Mouse (Mus musculus): ENCODE data around the gene Trappc2l. TPM values are rescaled to one million over a fixed set of nuclear protein-coding genes. Genes with fewer than 3 reads are reported as not detected.
A peak's percentile ranks its signal among the peaks of the same experiment; 100 is the strongest.

The Trappc2l gene
- 72.0 and 92.6 TPM in 2 replicates for polyA plus RNA-seq (2015; fragmentation: Nextera tagmentation; extraction: Ambion mirVana)

DNA sequence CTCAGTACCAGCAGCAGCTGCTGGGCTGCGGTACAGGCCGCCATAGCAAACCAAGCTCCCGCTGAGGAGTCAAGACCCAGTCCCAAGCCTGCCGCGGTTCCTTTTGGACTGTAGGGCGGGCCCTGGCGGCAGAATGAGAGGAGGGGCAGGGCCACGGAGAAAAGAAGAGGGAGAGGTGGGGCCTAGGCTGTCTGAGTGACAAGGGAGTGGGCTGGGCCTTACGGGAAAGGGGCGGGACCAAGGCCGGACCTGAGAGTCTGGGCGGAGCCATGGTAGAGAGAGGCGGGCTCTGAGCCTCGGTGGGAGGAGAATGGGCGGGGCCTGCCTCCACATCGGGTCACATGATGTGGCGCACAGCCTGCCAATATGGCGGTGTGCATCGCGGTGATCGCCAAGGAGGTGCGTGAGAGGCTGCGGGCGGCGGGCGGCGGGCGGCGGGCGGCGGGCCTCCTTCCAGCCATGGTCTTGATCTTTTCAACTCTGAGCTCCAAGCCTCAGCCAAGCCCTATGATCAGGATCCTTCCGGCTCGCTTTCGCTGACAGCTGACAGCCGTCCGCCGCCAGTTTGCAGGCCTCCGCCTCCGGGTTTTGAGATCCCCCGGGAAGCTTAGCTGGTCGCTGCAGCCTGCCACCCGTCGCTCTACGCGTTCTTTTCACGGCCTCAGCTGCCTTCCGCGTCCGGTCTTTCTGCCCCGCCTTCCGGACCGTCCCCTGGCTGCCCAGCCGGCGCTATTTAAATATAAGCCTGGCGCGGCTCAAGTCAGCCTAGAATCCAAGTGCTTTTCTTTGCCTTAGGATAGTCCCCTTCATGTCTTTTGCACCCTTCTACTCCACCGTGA, at the start of gene Trappc2l, which contains the start of gene Galns:
TSS of gene Trappc2l (plus strand) at position 346 of the 839 bp plus-strand sequence.
TSS of gene Galns (minus strand) at position 169 of the 839 bp plus-strand sequence.
- Histone ChIP-seq H3K27ac (ENCODE audit: low read length) (peak within 1 kb of the TSS; percentile 83), H3K9me3 (ENCODE audit: control insufficient read depth, low read length) (no peaks in the 10 kb centered on the region), H3K4me1 (replicated peaks; ENCODE audit: control insufficient read depth, insufficient read depth, low read length) (peaks cover 16% of the 10 kb centered on the region), H3K27me3 (replicated peaks; ENCODE audit: control insufficient read depth, insufficient read depth, low read length) (no peaks in the 10 kb centered on the region), H3K4me3 (replicated peaks; ENCODE audit: low read length) (peak within 1 kb of the TSS; percentile 62), H3K9ac (replicated peaks; ENCODE audit: low read depth, low read length) (peak within 1 kb of the TSS; percentile 79), H3K36me3 (ENCODE audit: control insufficient read depth, insufficient read depth) (no peaks in the 10 kb centered on the region), H3K4me2 (ENCODE audit: low read length) (peak within 1 kb of the TSS; percentile 93)
- WGBS = under 1% methylated on average over 46 of the region's 57 CpGs
- peak; percentile 98 for ATAC-seq

DNA sequence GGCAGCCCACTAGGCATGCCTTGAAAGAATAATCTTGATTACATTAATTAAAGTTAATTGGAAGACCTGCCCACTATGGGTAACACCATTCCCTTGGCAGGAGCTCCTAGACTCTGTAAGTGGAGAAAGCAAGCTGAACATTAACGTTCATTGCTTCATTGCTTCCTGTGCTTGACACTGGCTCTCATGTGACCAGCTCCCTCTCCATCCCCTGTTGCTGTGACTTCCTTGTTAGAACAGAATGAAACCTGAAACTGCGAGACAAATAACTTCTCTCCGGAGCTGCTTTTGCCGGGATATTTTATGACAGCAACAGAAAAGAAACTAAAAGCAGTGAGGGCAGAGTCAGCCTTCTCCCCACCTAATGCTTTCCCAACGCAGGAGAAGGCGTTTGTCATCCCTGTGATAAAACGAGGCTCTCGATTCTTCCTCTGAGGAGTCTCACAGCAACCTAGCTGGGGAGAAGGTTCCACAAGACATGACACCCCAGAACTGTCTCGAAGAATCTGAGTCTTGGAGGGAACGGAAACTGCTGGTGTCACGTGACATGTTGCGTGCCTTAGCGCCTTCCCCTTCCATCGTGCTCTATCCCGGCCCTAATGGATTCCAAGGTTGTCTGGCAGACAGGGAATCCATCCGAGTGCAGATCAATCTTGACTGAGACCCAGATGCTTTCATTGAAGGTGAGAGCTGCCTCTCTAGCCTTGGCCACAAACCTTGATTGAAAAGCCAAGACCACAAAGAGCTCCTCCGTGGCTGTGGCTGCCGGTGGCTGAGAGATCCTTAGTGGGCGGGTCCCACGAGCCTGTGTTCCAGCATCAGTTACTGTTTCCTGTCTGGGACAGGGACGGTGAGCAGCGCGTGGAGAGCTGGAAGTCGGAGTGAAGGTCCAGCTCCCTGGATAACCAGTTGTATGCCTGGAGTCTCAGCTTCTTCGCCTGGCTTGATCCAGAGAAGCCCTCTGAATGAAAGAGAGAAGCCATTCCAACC, 46.8 kb upstream of the Trappc2l start:
- 89% methylated on average over 25 of the region's 25 CpGs for WGBS
- no peak for ATAC-seq

DNA sequence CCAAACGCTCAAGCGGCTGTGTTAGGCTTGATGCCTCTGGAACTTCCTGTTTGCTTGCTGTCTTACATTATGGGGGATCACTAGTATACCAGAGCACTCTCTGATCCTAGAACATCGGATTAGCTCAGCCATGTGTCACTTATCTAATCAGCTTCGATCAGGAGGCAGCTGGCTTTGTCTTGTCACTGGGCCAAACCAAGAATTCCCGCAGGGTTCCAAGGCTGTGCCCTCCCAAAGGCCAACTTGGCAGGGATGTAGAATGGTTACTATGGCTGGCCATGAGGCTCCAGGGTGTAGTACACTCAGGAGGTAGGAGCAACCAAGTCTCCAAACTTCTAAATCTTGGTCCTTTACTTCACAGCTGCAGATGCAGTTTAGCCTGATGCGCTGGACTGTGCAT, 44.7 kb upstream of the Trappc2l start:
- Histone ChIP-seq H3K27ac (ENCODE audit: low read length) (peak overlapping the region; percentile 82; the same call in 1 of the 2 replicates), H3K9me3 (ENCODE audit: control insufficient read depth, low read length) (no peaks in the 10 kb centered on the region), H3K9ac (replicated peaks; ENCODE audit: low read depth, low read length) (peak overlapping the region; percentile 75), H3K4me1 (replicated peaks; ENCODE audit: control insufficient read depth, insufficient read depth, low read length) (peaks cover 19% of the 10 kb centered on the region), H3K4me2 (ENCODE audit: low read length) (peak overlapping the region; percentile 72), H3K27me3 (replicated peaks; ENCODE audit: control insufficient read depth, insufficient read depth, low read length) (no peaks in the 10 kb centered on the region), H3K36me3 (ENCODE audit: control insufficient read depth, insufficient read depth) (no peaks in the 10 kb centered on the region), H3K4me3 (replicated peaks; ENCODE audit: low read length) (peak overlapping the region; percentile 89)
- WGBS = 19% methylated on average over 6 of the region's 6 CpGs
- ATAC-seq = no peak

More for the DNA sequence above, 46.8 kb upstream of the Trappc2l start:
- Histone ChIP-seq H3K27ac (ENCODE audit: low read length) (no peak overlapping the region), H3K4me3 (replicated peaks; ENCODE audit: low read length) (no peak overlapping the region), H3K9ac (replicated peaks; ENCODE audit: low read depth, low read length) (no peak overlapping the region), H3K4me1 (replicated peaks; ENCODE audit: control insufficient read depth, insufficient read depth, low read length) (peaks cover 19% of the 10 kb centered on the region), H3K9me3 (ENCODE audit: control insufficient read depth, low read length) (no peaks in the 10 kb centered on the region), H3K27me3 (replicated peaks; ENCODE audit: control insufficient read depth, insufficient read depth, low read length) (no peaks in the 10 kb centered on the region), H3K4me2 (ENCODE audit: low read length) (no peak overlapping the region), H3K36me3 (ENCODE audit: control insufficient read depth, insufficient read depth) (no peaks in the 10 kb centered on the region)

DNA sequence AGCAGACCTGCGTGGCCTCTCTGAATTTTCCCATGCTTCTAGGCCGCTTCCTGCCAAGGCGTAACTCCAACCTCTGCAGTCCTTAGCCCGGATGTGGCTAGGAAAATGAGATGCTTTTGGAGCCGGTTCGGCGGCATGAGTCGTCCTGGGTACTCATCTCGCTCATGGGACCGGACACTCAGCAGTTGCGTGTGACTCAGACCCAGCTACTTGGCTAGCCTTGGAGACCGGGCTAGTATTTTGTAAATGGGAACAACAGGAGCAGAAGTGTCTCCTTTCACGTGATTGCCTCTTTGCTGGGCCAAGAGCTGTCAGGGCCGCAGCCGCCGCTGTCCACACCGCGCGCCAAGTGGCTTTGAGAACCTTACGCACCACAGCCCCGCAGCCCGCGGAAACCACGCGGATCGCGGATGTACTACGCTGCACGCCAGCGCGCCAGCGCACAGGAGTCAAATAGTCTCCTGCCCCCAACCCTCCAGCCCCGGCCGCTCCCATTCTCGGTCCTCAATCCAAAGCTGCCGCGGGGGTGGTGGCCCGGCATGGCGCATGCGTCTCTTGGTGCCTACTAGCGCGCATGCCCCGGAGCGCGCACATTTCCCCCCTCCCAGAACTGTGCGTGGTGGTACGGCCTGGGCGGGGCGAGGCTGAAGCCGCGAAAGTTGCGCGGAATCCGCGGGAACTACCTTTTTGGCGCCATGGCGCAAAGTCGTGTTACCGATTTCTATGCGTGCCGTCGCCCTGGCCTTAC, 43.9 kb upstream of the Trappc2l start, which contains the start of gene Cdt1:
TSS of gene Cdt1 (plus strand) at position 655 of the 748 bp plus-strand sequence.
- under 1% methylated on average over 61 of the region's 62 CpGs for WGBS
- Histone ChIP-seq H3K27ac (ENCODE audit: low read length) (peak within 1 kb of the TSS; percentile 82), H3K36me3 (ENCODE audit: control insufficient read depth, insufficient read depth) (no peaks in the 10 kb centered on the region), H3K4me3 (replicated peaks; ENCODE audit: low read length) (peak within 1 kb of the TSS; percentile 89), H3K27me3 (replicated peaks; ENCODE audit: control insufficient read depth, insufficient read depth, low read length) (no peaks in the 10 kb centered on the region), H3K9me3 (ENCODE audit: control insufficient read depth, low read length) (no peaks in the 10 kb centered on the region), H3K4me1 (replicated peaks; ENCODE audit: control insufficient read depth, insufficient read depth, low read length) (peaks cover 19% of the 10 kb centered on the region), H3K9ac (replicated peaks; ENCODE audit: low read depth, low read length) (peak within 1 kb of the TSS; percentile 75), H3K4me2 (ENCODE audit: low read length) (peak within 1 kb of the TSS; percentile 72)
- ATAC-seq = peak; percentile 98

DNA sequence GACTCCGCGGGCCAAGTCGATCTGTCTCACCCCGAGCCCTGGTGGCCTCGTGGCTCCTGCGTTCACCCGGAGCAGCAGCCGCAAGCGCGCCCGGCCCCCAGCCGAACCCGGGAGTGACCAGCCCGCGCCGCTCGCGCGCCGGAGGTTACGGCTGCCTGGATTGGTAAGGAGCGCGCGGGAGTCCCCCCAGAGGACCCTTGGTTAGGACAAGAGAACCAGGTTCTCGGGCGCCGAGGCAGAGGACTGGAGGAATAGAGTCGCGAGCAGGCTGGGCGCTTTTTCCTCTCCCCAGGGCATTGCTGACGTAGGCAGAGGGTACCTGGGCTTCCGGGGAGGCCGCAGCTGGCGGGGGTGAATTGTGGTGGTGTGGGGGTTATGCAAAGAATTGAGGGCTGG, 43.3 kb upstream of the Trappc2l start:
- Histone ChIP-seq H3K27me3 (replicated peaks; ENCODE audit: control insufficient read depth, insufficient read depth, low read length) (no peaks in the 10 kb centered on the region), H3K9me3 (ENCODE audit: control insufficient read depth, low read length) (no peaks in the 10 kb centered on the region), H3K4me1 (replicated peaks; ENCODE audit: control insufficient read depth, insufficient read depth, low read length) (peaks cover 22% of the 10 kb centered on the region), H3K36me3 (ENCODE audit: control insufficient read depth, insufficient read depth) (no peaks in the 10 kb centered on the region), H3K27ac (ENCODE audit: low read length) (peak overlapping the region; percentile 36; the same call in 1 of the 2 replicates), H3K9ac (replicated peaks; ENCODE audit: low read depth, low read length) (peak overlapping the region; percentile 69), H3K4me3 (replicated peaks; ENCODE audit: low read length) (peak overlapping the region; percentile 89), H3K4me2 (ENCODE audit: low read length) (peak overlapping the region; percentile 72)
- WGBS = under 1% methylated on average over 34 of the region's 34 CpGs
- peak; percentile 57 for ATAC-seq

DNA sequence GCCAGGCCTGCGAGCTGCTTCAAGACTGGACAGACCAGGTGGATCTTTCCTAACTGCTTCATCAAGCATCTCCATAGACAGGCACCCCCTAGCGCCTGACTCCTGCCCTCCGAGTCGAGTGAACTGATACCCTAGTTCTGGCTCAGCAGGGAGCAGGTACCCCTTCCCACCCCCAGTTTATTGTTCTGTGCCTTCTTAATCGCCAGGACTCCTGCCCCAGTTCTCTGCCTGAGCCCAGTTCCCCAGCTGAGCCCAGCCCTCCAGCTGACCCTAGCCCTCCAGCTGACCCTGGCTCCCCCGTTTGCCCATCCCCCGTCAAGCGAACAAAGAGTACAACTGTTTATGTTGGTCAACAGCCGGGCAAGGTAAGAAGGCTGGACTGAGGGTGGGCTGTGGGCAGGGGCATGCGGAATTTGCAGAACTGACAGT, 42.5 kb upstream of the Trappc2l start:
- H3K4me1 ChIP-seq (replicated peaks; ENCODE audit: control insufficient read depth, insufficient read depth, low read length) = peaks cover 22% of the 10 kb centered on the region
- H3K27ac ChIP-seq (ENCODE audit: low read length) = no peak overlapping the region
- peak overlapping the region; percentile 89 for H3K4me3 ChIP-seq (replicated peaks; ENCODE audit: low read length)
- H3K27me3 ChIP-seq (replicated peaks; ENCODE audit: control insufficient read depth, insufficient read depth, low read length) = no peaks in the 10 kb centered on the region
- no peaks in the 10 kb centered on the region for H3K36me3 ChIP-seq (ENCODE audit: control insufficient read depth, insufficient read depth)
- H3K9me3 ChIP-seq (ENCODE audit: control insufficient read depth, low read length) = no peaks in the 10 kb centered on the region
- WGBS = 10% methylated on average over 10 of the region's 10 CpGs
- H3K4me2 ChIP-seq (ENCODE audit: low read length) = peak overlapping the region; percentile 72
- no peak for ATAC-seq
- 0 out of 2 replicates have a peak overlapping the region, but pooled peaks have one; percentile 29 for H3K9ac ChIP-seq (replicated peaks; ENCODE audit: low read depth, low read length)

DNA sequence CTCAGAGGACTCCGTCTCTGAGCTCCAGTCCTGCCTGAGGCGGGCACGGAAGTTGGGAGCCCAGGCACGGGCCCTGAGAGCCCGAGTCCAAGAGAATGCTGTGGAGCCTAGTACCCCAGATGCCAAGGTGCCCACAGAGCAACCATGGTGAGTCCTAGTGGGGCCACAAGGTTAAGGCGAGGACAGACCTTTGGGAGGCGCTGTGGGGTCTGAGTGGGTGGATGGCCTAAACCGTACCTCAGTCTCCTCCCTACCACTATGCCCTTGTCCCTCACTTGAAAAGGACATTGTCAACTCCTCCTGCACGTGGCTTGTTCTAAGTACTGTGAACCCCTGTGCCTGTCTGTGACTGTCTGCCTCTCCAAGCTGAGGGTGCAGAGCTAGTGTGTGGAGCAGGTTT, 42.1 kb upstream of the Trappc2l start:
- Histone ChIP-seq H3K9ac (replicated peaks; ENCODE audit: low read depth, low read length) (no peak overlapping the region), H3K27ac (ENCODE audit: low read length) (no peak overlapping the region), H3K4me2 (ENCODE audit: low read length) (peak overlapping the region; percentile 72), H3K9me3 (ENCODE audit: control insufficient read depth, low read length) (no peaks in the 10 kb centered on the region), H3K27me3 (replicated peaks; ENCODE audit: control insufficient read depth, insufficient read depth, low read length) (no peaks in the 10 kb centered on the region), H3K36me3 (ENCODE audit: control insufficient read depth, insufficient read depth) (no peaks in the 10 kb centered on the region), H3K4me1 (replicated peaks; ENCODE audit: control insufficient read depth, insufficient read depth, low read length) (peaks cover 22% of the 10 kb centered on the region), H3K4me3 (replicated peaks; ENCODE audit: low read length) (peak overlapping the region; percentile 89)
- ATAC-seq = no peak
- WGBS = 53% methylated on average over 9 of the region's 9 CpGs

DNA sequence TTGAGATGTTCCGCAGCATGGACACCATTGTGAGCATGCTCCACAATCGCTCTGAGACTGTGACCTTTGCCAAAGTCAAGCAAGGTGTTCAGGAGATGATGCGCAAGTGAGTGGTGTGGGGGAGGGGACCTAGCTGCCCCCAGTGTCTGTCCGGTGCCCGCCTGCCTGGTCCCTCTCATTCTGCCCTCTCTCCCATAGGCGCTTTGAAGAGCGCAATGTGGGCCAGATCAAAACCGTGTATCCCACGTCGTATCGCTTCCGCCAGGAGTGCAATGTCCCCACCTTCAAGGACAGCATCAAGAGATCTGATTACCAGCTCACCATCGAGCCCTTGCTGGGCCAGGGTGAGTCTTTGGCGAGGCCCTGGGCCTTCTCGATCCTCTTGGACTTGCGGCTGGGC, 41.4 kb upstream of the Trappc2l start:
- Histone ChIP-seq H3K36me3 (ENCODE audit: control insufficient read depth, insufficient read depth) (no peaks in the 10 kb centered on the region), H3K9me3 (ENCODE audit: control insufficient read depth, low read length) (no peaks in the 10 kb centered on the region), H3K4me1 (replicated peaks; ENCODE audit: control insufficient read depth, insufficient read depth, low read length) (peaks cover 23% of the 10 kb centered on the region), H3K4me2 (ENCODE audit: low read length) (no peak overlapping the region), H3K9ac (replicated peaks; ENCODE audit: low read depth, low read length) (no peak overlapping the region), H3K27ac (ENCODE audit: low read length) (no peak overlapping the region), H3K4me3 (replicated peaks; ENCODE audit: low read length) (no peak overlapping the region), H3K27me3 (replicated peaks; ENCODE audit: control insufficient read depth, insufficient read depth, low read length) (no peaks in the 10 kb centered on the region)
- WGBS = 95% methylated on average over 16 of the region's 16 CpGs
- no peak for ATAC-seq

Measured in forebrain, embryonic 16.5 days (tissue).